Mouse (Mus musculus): Measurements from ENCODE around the gene 1600012H06Rik. TPM values are rescaled to one million over a fixed set of nuclear protein-coding genes. Genes with fewer than 3 reads are reported as not detected.
"Not testable (repeated sequence)": the region's sequence is repeated elsewhere in the genome, so short reads cannot be mapped to it uniquely, and the experiment has no call there.

1600012H06Rik gene
- total RNA-seq (2015) = 27.7 and 30.1 TPM in 2 replicates
- total RNA-seq (2017) = 19.7 and 22.4 TPM in 2 replicates

DNA sequence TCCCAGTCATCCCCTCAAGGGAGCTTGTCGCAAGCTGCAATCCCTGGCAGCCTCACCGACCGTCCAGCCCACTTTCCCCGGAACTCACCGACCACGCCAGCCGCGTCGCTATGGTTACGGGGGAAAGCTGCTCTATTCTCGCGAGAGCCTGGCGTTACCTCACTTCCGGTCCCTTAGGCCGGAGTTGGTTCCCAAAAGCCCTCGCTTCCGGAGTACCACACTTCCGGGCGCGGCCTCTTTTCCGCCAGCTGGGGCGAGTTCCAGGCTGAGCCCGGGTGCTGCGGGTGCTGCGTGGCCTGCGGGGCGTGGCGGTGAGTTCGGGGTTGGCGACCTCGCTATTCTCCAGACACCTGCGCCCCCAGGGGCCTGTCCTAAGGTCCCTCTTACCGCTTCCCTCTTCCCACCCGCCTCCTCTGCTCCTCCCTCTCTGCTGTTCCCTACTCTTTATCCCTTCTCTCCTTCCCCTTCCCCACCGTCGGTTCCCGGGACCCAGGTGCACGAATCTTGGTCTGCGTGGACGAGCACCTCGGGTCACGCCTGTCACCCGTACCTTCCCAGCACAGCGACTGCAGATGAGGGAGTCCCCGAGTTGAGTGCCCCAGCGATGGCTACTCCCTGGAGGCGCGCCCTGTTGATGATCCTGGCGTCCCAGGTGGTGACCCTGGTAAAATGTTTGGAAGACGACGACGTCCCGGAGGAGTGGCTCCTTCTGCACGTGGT is at the start of gene 1600012H06Rik, which contains the start of gene Wdr27:
Gene 1600012H06Rik (plus strand): TSS at position 176 of the 720 bp plus-strand sequence.
Gene Wdr27 (minus strand): TSS at position 150 of the 720 bp plus-strand sequence.
- ATAC-seq (ENCODE audit: poor library complexity, severe bottlenecking) = peak; percentile 99

DNA sequence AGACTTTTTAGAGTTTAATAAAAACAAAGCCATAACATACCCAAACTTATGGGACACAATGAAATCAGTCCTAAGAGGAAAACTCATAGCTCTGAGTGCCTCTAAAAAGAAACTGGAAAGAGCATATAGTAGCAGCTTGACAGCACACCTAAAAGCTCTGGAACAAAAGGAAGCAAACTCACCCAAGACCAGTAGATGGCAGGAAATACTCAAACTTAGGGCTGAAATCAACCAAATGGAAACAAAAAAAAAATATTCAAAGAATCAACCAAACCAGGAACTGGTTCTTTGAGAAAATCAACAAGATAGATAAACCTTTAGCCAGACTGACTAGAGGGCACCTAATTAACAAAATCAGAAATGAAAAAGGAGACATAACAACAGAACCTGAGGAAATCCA is 47.9 kb upstream of the 1600012H06Rik start:
- ATAC-seq (ENCODE audit: poor library complexity, severe bottlenecking) = not testable (repeated sequence)

DNA sequence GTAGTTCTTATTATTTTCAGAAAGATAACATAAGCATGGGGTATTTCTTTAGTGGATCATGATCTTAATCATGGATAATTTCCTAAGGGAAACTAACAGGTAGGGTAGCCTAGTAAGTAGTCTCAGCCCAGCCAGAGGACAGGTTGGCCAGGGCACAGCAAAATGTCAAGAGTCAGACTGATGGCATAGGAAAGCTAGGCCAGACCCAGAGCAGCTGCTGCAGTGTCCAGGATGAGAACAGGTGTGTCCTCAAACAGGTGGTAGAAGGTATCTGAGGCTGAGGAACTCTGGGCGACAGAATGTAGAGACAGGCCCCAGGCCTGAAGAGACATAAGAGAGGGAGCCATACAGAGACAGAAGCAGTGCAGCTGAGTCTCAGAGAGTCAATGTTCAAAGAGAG is 44.0 kb upstream of the 1600012H06Rik start:
- no peak for ATAC-seq (ENCODE audit: poor library complexity, severe bottlenecking)

DNA sequence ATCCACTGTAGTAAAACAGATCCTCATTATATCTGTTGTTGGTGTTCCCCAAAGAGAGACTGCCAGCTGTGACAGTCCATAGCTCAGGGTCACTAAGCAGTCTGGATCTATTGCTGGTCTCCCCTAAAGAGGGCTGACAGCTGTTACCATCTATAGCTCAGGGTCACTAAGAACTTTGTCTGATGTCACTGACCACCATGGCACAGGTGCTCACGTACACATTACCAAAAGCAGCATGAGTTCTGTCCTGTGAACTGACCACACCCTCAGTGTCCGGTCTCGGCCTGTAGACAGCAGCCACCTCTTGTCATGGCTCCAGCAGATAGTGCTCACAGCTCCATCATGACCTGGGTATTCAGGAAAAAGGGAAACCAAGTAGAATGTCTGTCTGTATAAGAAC is 39.8 kb upstream of the 1600012H06Rik start:
- ATAC-seq (ENCODE audit: poor library complexity, severe bottlenecking) = no peak

DNA sequence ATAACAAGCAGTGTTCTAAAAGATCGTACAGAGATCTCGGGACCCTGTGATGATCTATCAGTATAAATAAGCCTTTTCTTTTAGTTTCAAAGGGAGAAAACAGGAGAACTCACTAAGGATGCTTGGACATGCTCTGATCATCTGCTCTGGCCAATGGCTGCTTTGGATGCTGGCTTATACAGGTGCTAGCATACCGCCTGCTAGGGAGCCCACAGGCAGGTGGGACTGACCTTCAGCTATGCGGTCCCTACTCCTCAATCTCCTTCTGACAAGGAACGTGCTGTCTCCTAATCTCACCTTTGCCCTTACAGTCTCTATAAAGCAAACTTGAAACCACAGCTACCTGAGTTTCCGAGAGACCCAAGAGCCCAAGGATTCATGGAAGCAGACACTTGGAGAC is 38.8 kb upstream of the 1600012H06Rik start:
- ATAC-seq (ENCODE audit: poor library complexity, severe bottlenecking) = no peak

DNA sequence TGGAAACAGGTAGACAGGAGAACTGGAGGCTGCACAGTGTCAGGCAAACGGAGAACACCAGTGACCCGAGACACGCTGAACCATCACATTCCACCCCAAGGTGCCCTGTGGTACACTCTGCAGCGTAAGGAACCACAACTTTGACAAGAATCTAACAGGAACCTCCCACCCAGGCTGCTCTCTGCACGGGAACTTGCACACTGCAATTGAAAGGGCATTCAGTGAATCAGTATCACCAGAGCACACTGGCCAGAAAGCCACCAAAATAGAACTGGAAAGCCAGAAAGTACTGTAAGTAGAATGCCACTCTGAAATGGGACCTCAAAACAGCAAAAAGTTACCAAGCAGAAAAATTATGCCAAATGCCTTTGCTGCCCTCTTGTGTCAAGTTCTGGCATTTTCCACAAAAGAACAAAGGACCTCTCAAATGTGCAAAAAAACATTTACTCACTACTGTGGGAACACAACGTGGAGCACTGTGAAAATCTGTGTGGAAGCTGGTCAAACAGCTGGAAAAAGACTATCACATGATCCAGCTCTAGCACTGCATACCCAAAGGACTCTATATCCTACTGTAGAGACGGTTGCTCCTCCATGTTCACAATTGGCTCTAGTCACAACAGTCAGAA is 38.2 kb upstream of the 1600012H06Rik start:
- peak; percentile 54; the same call in 1 of the 2 replicates for ATAC-seq (ENCODE audit: poor library complexity, severe bottlenecking)

DNA sequence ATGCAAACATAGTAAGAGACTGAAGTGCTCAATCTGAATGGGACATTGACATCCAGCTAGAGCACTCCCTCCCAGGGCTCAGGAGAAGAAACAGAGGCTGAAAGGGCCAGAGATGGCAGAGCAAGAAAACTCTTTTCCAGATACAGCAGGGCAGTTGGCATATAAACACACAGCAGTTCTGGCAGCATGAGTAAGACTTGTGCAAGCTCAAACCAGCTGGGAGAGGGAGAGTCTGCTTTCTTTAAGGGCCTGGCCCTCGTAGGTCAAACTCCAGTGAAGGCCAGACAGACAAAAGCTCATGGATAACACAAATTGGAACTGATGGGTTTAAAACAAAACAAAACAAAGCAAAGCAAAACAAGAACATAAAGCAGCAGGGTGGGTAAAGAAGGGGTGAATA is 36.4 kb upstream of the 1600012H06Rik start:
- no peak for ATAC-seq (ENCODE audit: poor library complexity, severe bottlenecking)

DNA sequence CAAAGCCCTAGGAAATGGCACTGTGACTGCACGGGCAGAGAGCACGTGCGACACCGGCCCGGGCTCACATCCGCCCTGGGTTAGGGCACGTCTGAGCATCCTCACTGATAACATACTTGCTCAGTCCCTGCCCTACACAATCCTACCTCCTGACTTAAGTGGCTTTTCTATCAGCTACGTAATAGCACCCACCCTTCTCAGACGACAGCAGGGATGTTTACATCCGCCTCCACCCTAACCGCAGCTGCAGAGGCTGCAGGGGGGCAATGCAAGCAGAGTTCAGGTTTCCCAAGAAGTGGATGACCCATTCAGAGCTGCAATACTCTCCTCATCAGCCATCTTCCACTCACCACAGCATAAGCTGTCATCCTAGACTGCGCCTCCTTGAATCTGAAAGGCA is 35.8 kb upstream of the 1600012H06Rik start:
- no peak for ATAC-seq (ENCODE audit: poor library complexity, severe bottlenecking)

DNA sequence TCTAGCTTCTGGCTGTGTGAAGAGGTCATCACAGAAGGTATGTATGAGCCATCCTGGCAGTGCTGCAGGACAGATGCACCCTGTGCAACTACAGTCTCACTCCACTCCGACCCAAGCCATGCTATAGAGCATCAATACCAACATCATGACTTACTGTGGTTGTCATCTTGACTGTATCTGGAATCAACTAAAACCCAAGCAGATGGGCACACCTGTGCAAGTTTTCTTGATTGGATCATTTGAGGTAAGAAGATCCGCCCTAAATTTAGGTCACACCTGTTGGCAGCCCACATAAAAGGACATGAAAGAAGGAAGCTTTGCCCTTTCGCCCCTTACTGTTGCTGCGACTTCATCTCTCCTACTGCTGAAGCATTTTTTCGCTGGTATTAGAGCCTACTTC is 33.7 kb upstream of the 1600012H06Rik start:
- no peak for ATAC-seq (ENCODE audit: poor library complexity, severe bottlenecking)

DNA sequence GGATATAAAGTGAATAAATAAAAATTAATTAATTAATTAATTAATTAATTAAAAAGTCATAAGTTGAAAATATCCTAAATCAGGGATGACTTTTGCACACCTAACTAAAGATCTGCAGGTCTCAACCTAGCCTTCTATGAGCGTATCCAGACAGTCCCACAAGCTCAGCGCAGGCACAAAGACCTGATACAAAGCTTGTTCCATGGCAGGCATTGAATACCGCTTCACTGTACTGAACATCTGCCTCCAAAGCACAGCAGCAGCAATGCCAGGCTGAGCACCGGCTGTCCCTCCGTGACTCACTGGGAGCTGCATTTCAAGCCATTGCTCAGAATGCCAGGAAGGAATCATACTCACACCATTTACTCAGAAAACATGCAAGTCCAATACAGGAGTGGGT is 32.2 kb upstream of the 1600012H06Rik start:
- ATAC-seq (ENCODE audit: poor library complexity, severe bottlenecking) = no peak

DNA sequence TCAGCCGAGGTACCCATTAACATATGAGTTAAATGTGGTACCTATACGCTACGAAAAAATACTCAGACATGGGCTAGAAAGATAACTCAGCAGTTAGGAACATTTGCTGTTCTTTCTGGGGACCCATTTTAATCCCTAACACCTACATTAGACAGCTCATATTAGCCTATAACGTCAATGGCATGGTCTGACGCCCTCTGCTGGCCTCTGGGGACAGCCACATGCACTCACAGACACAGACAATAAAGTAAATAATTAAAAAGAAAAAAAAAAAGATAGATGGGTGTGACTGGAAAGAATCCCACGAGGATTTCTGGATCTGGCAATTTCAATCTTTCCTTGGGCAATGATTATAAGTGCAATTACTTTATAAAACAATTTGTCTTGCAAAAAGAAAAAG is 30.6 kb upstream of the 1600012H06Rik start:
- ATAC-seq (ENCODE audit: poor library complexity, severe bottlenecking) = no peak

DNA sequence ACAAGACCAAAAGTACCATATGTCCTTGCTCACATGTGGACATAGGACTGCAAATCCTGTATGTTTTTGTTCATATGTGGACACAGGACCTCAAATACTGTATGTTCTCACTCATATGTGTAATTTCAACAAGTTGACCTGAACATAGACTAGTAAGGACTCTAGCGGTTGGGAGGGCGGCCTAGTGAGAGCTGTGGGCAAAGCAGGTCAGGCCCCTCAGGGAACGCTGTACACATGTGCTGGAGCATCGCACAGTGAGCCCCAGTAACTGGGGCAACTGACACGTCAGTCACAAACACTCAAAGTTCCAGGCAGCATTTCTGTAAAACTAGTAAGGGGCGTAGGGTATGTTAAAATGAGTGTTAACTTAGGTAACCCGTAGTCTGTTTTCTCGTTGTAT is 30.0 kb upstream of the 1600012H06Rik start:
- no peak for ATAC-seq (ENCODE audit: poor library complexity, severe bottlenecking)

DNA sequence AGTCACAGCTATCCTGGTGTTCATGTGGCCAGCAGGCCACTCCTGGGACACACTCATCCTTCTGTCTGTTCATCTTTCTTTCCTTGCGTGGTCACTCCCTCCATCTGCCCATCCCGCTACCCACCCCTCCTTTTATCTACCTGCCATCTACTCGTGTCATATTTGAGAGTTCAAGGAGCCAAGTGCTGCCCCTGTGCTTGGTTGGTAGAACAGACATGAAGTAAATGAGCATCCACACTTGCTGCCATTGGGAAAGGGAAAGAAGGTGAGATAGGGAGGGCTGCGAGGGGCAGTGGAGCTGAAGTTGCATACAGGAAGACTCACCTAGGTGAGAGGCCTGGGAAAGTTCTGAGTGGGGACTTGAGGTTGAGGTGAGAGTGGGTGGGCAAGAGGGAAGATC is 28.6 kb upstream of the 1600012H06Rik start:
- no peak for ATAC-seq (ENCODE audit: poor library complexity, severe bottlenecking)

DNA sequence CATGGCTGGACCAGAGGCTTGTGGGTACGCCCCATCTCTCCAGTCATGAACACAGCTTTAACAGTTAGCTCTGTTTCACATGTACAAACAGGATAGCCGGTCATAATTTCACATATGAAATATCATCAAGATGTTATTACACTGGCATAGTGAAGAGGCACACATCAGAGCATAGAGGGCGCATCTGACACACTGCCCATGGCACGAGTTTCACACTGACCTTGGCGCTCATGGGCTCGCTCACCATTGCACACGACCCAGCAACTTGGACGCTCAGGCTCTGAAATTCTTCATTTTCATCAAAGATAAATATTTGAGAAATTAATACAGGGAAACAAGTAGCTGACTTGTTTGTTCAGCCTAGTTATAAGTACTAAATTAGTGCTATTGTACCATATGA is 25.1 kb upstream of the 1600012H06Rik start:
- ATAC-seq (ENCODE audit: poor library complexity, severe bottlenecking) = no peak

DNA sequence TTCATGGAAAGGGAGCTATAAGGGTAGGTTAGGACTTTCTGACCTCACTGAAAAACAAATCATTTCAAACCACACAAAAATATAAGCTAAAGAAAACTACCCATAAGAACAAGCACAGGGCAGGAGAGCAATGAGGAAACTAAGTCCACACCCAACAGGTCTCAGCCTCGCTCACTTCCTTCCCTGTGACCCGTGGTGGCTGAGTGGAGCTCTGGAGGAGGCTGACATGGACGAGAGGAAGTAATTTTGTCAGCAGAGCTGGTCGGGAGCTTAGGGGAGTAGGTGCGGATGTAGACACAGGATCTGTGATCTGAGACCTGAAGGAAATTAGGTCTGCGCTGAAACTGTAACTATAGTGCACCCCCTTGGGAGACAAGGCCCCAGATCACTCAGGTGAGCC is 21.4 kb upstream of the 1600012H06Rik start:
- peak; percentile 82 for ATAC-seq (ENCODE audit: poor library complexity, severe bottlenecking)

DNA sequence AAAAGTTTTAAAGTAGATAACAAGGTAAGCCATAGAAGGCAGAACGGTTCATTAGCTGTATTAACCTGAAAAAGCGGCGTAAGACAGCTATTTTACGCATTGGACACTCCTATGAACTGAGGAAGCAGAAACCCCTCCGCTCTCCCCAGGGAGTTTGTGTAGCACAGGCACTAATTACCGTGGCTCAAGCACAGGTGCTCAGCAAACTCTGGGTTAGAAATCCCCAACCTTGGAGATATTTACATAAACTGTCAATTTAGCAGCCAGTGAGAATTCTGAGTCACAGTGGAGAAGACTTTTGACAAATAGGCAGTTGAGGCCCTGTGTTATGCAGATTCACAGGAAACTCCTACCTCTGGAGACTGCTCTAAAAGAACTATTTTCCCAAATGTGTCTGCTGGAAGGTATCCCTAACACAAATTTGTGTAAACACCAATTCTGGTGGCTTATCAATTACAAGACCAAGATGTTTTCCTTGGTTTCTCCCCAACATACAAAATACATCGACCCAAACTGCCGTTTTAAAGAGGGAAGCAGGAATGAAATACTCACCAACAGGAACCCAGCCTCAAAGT is 15.3 kb upstream of the 1600012H06Rik start:
- ATAC-seq (ENCODE audit: poor library complexity, severe bottlenecking) = no peak

DNA sequence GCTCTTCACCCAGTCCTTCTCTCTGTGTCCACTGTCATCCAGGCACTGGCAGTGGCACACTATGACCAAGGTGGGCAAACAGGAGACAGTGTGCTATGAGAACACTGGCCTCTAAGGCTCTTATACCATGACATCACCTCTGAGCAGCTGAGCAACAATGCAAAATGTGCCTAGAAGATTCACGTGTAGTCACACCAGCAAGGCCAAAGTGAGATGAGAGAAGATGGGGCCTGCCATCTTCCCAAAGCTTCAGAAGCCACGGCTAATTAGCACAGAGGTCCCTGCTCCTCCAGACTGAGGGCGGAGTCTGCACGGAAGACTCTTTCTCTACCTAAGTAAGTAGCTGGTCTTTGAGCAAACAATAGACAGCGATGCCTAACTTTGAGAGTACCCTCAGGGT is 14.4 kb upstream of the 1600012H06Rik start:
- no peak for ATAC-seq (ENCODE audit: poor library complexity, severe bottlenecking)

DNA sequence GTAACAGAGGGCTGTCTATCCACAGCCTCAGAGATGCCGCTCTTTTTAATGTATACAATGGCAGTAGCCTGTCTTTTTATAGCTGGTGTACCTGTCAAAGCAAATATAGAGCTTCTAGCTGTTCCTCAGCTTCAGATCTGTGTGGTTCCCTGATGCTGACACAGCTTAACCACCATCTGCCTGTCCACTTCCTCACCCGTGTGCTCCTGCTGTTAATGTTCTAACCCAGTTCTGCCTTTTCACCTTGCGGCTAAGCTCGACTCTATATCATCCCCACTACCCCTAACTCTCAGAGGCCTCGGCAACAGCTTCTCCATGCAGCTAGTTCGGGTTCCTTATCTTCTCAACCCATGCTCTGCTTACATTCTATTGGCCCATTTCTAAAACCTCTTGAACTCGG is 12.3 kb upstream of the 1600012H06Rik start:
- ATAC-seq (ENCODE audit: poor library complexity, severe bottlenecking) = peak; percentile 77

DNA sequence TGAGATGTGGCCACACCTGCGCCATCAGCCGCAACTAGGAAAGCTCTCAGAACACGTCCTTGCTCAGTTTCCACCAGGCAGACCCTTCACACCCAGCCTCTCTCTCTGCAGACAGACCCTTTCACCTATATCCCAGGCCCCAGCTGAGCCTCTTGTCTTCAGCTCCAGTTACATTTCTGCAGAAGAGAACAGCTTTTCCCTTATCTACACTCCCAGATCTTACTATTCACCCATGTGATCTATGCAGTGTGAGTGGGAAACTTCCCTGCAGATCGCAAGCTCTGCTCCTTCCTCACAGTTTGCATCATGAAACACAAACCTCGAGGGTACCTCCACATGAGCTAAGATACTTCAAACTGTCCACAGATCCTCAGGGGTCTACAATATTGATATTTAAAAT is 11.5 kb upstream of the 1600012H06Rik start:
- no peak for ATAC-seq (ENCODE audit: poor library complexity, severe bottlenecking)

DNA sequence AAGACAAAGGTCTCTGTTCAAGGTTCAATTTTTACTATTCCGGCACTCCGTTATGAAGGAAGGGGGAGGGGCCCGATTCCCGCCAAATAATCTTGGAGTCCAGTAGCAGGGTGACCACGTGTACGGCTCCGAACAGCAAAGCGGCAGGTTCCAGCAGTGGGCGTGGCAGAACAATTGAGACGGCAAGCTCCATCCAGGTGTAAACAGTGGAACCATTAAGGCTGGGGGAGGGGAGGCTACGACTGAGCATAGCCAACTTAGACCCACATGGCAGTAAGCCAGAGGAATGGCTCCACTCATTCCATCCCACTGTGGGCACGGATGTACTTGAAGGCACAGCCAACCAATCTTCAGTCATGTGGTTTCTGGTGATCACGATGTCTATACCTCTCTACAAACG is 7.7 kb upstream of the 1600012H06Rik start:
- ATAC-seq (ENCODE audit: poor library complexity, severe bottlenecking) = not testable (repeated sequence)

DNA sequence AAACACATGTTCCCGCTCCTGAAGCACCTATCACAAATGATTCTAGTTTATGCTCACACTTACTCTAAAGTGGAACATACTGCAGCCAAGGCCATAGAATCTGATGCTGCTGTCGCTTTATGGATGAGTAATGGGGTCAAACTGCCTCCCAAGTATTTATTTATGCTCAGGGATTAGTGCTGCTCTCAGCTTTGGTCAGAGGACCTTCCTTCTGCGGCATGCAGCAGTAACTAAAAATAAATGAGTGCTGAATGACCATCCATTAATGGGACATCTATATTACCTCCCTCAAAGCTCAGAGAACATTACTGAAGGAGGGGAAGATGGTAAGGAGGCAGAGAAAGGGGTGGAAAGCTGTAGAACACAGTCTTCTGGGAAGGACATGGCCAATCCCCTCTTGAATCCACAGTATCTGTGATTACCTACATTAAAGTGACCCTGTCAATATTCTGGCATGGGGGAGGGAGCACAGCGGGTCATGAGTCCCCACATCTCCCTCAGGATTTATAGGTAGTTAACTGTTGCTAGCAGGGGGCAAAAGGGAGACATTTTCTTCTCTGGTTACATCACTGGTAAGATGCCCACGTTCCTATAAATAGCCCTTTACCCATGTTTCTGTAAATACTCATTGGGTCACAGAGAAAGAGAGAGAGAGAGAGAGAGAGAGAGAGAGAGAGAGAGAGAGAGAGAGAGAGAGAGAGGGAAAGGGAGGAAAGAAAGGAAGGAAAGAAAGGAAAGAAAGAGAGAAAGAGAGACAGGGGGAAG is 7.0 kb upstream of the 1600012H06Rik start:
- ATAC-seq (ENCODE audit: poor library complexity, severe bottlenecking) = no peak
